Mouse (Mus musculus): ENCODE data around the gene Tmem123. TPM values are rescaled to one million over a fixed set of nuclear protein-coding genes. Genes with fewer than 3 reads are reported as not detected.
A peak's percentile ranks its signal among the peaks of the same experiment; 100 is the strongest.

Gene Tmem123
- 15.5 and 16.6 TPM in 2 replicates for polyA plus RNA-seq (2012; rRNA removed)

- DNase-seq (ENCODE audit: extremely low spot score in 1 of 2, low spot score in 1 of 2), result peak; percentile 92 to 94
Measured at GRCm38 (mm10) chr9:7763614-7764300, at the start of gene Tmem123. Tmem123 (plus strand) TSS chr9:7764041.

DNA sequence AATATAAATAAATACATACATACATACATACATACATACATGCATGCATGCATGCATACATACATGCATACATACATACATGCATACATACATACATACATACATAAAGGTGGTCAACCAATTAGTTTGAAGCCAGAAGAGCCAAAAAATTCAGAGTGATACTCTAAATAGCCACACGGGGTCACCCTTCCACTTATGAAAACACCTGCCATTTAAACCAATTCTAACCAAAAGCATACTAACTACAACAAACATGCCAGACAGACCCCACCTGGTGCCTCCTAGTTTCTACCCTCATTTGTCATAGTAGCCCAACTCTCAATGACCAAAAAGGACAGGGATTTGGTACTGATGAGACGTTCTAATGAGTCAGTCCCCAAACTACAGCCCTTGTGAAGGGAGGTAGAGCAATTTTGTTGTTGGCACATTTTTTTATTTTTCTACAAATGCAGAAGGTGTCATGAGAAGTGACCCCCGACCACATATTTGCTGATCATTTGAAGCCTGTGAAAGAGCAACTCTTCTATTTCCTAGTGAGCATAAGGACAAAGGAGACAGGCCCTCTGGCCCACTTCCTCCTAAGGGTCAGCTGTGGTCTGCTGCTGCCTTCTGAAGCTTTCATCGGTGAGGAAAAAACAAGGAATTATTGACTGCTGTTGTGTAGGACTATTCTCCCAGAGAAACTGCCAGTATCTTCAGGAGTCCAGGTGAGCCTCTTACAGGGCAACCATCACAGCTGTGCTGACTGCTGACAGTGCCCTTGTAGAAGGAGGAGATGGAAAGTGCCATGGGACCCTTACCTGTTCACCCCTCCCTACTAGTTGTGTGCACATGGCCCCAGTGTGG lies 49.6 kb upstream of the Tmem123 start:
- peak; percentile 11 to 69 for DNase-seq (ENCODE audit: extremely low spot score in 1 of 2, low spot score in 1 of 2)

DNA sequence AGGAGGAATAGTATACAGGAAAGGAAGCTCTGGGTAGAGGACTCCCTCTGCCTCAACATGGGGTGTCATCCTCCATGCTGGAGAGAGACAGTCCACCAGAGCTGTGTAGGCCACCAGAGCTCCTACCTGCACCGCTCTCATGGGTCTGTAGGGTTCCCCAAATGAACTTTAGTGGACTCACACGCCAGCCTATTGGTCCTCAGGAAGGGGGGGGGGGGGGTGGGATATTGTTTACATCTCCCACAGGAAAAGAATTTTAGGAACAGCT lies 49.0 kb upstream of the Tmem123 start:
- no peak for DNase-seq (ENCODE audit: extremely low spot score in 1 of 2, low spot score in 1 of 2)

DNA sequence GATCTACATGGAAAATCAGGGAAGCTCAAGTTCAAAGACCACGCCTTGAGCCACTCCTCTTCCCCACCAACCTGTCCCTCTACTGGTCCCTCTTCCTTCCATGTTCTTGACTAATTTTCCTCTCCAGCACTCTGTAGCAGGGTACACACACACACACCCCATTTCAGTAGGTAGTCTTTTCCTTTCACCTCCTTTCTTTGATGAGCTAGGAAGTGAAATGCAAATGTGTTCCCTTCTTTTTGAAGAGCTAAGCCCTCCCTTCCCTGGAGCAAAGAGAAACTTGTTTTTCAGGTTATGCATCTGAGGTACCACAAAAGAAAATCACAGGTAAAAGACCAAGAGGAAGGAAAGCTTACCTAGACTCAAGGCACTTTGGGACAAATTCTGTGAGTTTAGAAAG lies 42.3 kb upstream of the Tmem123 start:
- DNase-seq (ENCODE audit: extremely low spot score in 1 of 2, low spot score in 1 of 2), result no peak

DNA sequence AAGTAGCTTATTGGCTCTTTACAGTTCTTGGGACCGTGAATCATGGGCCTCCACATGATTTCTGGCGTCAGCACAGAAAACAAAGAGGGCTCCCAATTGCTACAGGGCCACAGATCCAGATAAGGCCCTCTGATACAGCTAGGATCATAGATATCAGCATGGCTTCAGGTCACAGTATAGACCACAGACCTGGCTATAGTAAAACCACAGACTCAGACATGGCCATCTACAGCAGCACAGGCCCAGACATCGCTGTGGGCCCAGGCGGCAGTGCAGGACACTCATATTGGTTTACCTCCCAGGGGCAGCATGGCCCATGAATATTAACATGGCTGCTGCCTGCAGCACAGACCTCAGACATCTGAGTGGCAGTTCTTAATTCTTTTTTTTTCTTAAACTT lies 34.8 kb upstream of the Tmem123 start:
- DNase-seq (ENCODE audit: extremely low spot score in 1 of 2, low spot score in 1 of 2), result no peak

- DNase-seq (ENCODE audit: extremely low spot score in 1 of 2, low spot score in 1 of 2), result no peak
Measured at GRCm38 (mm10) chr9:7742696-7743095, 21.1 kb upstream of the Tmem123 start.

DNA sequence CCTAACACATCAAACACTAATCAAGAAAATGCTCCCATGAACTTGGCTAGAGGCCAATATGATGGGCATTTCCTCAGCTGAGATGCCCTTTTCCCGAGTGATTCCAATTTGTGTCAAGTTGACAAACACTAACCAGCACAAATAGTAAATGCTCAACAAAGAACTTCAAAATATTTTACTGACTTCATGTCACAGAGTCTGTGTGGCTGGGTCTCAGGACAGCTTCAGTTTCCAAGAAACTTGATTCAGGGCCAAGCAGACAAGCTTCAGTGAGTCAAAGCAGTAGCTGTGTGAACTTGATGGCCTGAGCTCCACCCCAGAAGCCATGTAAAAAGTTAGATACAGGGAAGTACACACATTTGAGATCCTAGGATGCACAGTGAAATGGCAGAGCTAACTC lies 19.7 kb upstream of the Tmem123 start:
- no peak for DNase-seq (ENCODE audit: extremely low spot score in 1 of 2, low spot score in 1 of 2)

GRCm38 (mm10) chr9:7748881-7749280 lies 15.0 kb upstream of the Tmem123 start:
- peak in 1 of 2 experiments; percentile 10 for DNase-seq (ENCODE audit: extremely low spot score in 1 of 2, low spot score in 1 of 2)

DNA sequence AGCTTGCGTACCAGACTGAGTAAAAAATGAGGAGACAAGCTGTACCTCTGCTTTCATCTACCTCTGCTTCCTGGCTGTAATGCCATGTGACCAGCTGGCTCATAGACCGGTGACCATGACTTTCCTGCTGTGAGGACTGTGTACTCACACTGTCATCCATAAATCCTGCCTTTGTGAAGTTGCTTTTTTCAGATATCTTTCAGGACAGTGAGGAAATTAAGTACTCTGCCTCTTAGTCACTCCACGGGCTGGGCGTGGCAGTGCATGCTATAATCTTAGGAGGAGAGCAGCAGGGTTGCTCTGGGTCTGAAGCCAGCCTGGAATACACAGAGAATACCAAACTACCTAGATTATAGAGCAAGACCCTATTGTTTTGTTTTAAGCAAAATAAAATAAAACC lies 14.3 kb upstream of the Tmem123 start:
- DNase-seq (ENCODE audit: extremely low spot score in 1 of 2, low spot score in 1 of 2), result no peak

DNA sequence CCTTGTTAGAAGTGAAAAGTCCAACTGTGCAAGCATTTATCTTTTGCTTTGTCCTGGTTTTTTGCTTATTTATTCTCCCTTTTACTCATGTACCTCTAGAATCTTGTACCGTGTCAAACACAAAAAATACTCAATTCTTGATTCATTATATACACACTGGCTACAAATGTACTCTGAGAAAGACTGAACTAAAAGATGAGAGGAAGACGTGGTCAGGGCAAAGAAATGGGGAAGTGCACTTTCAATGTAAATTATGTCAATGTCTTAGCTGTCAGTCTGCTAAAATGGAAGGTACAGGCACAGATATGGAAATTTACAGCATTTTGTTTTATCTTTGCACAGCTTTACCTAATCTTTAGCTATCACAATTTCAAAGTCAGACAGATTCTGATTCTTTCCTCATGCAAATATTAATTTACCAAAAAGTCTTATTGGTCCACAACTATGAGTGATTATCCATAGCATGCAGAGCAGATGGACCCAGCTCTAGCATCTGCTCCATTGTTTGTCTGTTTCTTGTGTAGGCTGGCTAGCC lies 7.9 kb upstream of the Tmem123 start:
- DNase-seq (ENCODE audit: extremely low spot score in 1 of 2, low spot score in 1 of 2), result no peak

GRCm38 (mm10) chr9:7761906-7762455 lies 1.9 kb upstream of the Tmem123 start:
- DNase-seq (ENCODE audit: extremely low spot score in 1 of 2, low spot score in 1 of 2), result no peak

GRCm38 (mm10) chr9:7762741-7763140 lies 1.1 kb upstream of the Tmem123 start:
- no peak for DNase-seq (ENCODE audit: extremely low spot score in 1 of 2, low spot score in 1 of 2)

- peak in 1 of 2 experiments; percentile 27 for DNase-seq (ENCODE audit: extremely low spot score in 1 of 2, low spot score in 1 of 2)
Measured at GRCm38 (mm10) chr9:7764463-7764871, 626 bp downstream of the Tmem123 start.

- no peak for DNase-seq (ENCODE audit: extremely low spot score in 1 of 2, low spot score in 1 of 2)
Measured at GRCm38 (mm10) chr9:7765236-7765635, 1.4 kb downstream of the Tmem123 start.

GRCm38 (mm10) chr9:7766582-7766981 lies 2.7 kb downstream of the Tmem123 start:
- DNase-seq (ENCODE audit: extremely low spot score in 1 of 2, low spot score in 1 of 2), result no peak

DNA sequence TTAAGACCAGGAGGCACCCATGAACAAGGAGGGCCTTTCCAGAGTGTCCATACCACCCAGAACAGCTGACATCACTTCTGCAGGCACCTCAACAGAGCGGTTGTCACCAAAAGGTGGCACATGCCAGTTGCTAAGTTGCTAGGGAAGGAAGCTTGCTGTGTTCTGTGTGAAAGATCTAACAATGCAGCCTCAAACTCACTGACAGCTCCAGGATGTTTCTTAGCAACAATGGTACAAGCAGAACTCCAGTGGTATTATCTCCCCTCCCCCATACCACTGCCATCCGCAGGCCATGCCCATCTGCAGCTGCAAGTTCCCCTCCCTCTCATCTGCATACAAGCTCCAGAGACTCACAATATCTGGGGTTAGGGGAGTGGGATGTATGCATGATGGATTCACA lies 3.7 kb downstream of the Tmem123 start:
- DNase-seq (ENCODE audit: extremely low spot score in 1 of 2, low spot score in 1 of 2), result no peak

GRCm38 (mm10) chr9:7769081-7769480 lies 5.2 kb downstream of the Tmem123 start:
- DNase-seq (ENCODE audit: extremely low spot score in 1 of 2, low spot score in 1 of 2), result no peak

DNA sequence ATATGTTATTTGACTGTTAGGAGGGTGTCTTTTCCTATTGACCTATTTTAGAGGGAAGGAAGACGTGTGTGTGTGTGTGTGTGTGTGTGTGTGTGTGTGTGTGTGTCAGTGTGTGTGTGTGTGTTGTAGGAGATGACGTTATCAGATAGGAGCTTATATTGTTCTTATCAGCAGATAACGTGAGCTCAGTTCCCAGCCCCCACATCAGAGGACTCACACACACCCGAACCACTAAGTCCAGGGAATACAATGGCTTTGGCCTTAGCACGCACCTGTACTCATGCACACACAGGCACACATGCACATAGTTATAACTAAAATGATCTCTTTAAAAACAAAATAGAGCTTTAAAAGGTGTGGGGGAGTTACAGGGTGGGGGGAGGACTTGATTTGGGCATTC lies 5.7 kb downstream of the Tmem123 start:
- no peak for DNase-seq (ENCODE audit: extremely low spot score in 1 of 2, low spot score in 1 of 2)

DNA sequence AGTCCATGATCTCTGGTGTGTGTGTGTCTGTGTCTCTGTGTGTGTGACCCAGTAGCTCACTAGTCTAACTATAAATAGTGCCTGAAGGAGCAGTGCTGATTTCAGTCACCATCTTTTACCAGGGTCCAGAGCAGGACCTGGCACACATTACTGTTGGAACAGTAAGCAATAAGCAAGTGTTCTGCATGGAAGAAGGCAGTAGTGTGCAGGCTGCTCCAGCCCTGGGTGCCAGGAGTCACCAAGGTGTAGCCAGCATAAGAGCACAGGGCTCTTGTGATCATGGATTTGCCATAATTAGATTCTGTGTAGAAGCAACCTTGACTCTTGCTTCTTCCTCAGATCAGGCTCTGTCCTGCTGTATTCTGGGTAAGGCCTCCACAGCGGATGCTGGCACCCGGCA lies 8.5 kb downstream of the Tmem123 start:
- DNase-seq (ENCODE audit: extremely low spot score in 1 of 2, low spot score in 1 of 2), result no peak

GRCm38 (mm10) chr9:7772773-7773454 lies 9.1 kb downstream of the Tmem123 start:
- no peak for DNase-seq (ENCODE audit: extremely low spot score in 1 of 2, low spot score in 1 of 2)

DNA sequence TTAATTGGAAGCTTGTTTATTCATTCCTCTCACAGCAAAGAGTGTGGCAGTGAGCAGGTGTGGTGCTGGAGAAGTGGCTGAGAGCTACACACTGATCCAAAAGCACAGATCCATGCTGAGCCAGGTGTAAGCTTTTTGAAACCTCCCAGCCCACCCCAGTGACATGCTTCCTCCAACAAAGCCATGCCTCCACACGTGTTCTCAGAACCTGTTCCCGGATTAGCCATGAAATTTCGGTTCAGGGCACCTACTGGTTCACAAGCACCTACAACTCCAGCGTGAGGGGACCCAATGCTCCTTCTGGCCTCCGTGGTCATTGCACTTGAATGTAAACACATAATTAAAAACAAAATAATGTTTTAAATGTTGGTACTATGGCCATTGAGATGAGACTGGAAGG lies 9.8 kb downstream of the Tmem123 start:
- DNase-seq (ENCODE audit: extremely low spot score in 1 of 2, low spot score in 1 of 2), result no peak
